Mouse (Mus musculus): ENCODE measurements at regions not wholly inside any gene's neighbourhood (a gene's known extent, or its start where the extent isn't known, plus 50 kb on each side); places are given as distances from the start of the nearest gene placed in this dataset.
"Not testable (repeated sequence)": the region's sequence is repeated elsewhere in the genome, so short reads cannot be mapped to it uniquely, and the experiment has no call there.

DNA sequence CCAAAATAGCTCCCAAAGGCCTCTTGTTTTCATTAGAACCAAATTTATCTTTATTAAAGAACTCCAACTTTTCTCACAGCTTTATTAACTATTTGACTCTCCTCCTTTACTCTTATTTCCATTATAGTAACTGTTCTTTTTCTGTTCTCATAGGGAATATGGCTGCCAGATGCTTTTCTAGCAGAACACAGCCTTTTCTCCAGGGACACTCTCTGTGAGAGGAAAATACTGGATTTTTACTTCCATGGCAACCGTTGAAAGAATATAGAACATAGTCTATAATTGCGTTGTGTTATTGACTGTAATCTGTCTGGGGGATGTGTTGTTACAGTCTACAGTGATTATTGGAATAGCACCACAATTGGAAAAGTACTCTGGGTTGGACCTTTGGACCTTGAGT, 87.1 kb upstream of the Gm5148 start:
- DNase-seq (ENCODE audit: extremely low spot score in 1 of 2, low spot score in 1 of 2), result no peak

DNA sequence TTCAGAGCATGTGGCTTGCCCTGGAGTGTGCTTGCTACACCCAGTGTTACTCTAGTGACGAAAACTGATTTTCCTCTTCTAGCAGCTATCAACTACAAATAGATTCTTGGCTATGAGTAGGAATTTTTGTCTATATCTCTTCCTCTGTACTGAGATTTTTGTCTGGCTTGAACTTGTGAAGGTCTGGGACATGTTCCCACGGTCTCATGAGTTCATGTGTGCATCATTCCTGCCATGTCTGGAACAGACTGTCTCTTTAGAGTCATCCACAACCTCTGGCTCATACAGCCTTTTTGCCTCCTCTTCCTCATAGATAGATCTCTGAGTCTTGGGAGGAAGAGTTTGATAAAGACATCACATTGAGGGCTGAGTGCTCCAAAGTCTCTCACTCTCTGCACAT, 86.5 kb upstream of the Gm5148 start:
- DNase-seq (ENCODE audit: extremely low spot score in 1 of 2, low spot score in 1 of 2), result no peak

DNA sequence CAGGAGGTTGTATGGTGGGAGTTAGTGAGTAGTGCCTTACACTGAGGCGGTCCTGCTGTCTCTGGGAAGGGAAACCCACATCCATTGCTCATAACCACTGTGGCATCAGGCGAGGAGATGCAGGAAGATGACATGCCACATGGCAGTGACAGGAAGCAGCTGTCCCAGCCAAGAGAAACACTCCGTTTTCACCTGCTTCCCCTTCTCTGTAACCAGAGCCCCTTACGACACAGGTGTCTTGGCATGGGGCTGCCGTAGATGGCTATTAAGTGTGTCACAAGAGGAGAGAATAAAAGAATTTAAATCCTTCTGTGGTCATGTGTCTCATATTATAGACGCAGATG, 81.5 kb upstream of the Gm5148 start:
- DNase-seq (ENCODE audit: extremely low spot score in 1 of 2, low spot score in 1 of 2), result no peak

DNA sequence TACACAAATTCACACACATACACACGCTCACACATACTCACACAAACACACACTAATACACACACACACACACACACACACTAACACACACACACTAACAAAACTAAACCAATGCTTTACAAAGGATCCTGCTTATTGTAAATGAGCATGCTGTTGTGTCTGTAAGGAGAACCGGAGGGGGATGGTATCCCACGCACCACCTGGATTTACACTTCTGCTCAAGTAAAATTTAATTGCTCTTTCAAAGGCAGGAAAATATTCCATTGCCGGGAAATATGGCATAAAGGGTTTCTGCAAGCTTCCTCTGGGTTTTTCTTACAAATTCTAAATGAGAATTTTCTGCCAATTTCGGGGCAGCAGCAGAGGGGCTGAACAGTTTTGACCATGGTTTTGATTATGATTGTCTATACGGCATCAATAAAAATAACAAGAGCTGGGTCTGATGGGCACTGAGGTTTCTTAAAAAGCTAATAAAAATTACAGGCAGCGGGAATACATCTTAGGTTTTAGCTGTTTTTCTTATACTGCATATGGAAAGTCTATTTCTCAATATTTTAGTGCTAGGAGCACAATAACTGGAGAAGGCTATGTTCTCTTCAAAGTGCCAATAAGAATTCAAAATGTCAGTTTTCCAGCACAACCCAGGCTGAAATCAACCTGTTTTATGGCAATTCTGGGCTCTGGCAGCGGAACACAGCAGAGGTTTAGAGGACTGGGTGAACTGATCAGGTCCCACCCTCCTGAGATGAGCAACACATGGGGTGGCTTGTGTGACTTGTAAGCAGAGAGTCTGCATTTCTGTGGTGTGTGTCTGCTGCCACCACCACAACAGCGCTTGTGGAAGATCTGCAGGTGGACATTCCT, 80.9 kb upstream of the Gm5148 start:
- DNase-seq (ENCODE audit: extremely low spot score in 1 of 2, low spot score in 1 of 2), result no peak

DNA sequence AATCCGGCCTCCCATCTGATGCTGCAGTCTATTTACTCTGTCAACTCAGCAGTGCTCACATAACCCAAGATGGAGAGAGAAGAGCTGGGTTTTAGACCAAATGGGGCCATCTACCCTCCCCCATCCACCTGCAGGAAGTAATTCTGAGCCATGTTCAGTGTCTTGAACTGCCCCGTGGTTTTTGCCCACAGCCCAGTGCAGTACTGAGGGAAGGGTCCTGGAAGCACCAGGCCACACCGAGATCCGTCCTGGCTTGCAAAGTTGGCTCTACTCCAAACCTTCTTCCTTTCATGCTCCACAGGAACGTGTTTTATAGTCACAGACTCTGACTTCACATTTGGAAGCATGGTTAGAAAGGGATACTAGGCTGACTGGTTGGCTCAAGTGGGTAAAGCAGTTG, 80.0 kb upstream of the Gm5148 start:
- DNase-seq (ENCODE audit: extremely low spot score in 1 of 2, low spot score in 1 of 2), result no peak

DNA sequence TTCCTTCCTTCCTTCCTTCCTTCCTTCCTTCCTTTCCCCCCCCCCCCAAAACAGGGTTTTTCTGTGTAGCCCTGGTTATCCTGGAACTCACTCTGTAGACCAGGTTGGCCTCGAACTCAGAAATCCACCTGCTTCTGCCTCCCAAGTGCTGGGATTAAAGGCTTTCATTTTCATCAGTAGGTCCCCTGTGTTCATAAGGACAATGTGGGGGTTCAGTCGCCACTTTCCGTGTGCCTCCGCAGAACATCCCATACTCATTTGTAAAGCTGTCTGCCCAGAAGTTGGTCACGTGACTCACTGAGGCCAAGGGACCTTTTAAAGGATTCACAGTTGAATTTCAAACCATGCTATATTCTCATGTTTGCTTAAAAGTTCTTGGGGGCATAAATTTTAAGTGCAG, 79.5 kb upstream of the Gm5148 start:
- not testable (repeated sequence) for DNase-seq (ENCODE audit: extremely low spot score in 1 of 2, low spot score in 1 of 2)

DNA sequence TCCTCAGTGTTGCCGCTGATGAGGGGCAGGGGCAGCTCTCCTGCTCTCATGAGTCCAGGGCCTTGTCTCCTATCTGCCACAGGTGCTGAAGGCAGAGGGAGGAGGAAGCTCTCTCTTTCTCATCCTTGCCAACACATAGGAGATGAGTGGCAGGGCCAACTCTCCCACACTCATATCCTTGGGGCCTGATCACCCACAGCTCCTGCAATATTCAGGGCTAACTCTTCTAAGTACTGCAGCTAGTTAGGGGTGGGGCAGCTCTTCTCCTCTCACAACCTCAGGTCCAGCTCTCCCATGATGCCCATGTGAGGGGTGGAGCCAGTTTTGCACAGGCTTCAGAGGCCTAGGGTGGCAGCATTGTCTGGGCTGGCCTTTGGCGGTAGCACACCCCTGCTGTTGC, 77.3 kb upstream of the Gm5148 start:
- DNase-seq (ENCODE audit: extremely low spot score in 1 of 2, low spot score in 1 of 2), result no peak

DNA sequence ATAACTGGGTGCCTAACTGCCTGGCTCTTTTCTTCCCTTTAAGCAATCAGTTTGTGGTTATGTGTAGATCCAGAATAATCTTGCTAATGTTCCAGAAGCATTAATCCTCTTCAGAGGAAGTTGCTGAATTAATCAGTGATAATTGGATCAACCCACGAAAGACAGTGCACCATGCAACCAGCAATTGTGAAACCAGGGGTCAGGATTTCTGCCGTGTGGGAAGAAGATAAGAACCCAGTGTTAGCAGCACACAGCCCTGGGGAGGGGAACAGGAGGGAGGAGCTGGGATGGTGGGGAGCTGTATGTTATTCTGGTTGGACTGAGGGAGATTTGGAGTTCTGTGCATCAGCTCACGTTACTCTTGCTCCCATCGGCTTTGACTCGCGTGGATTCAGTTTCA, 75.5 kb upstream of the Gm5148 start:
- DNase-seq (ENCODE audit: extremely low spot score in 1 of 2, low spot score in 1 of 2), result no peak

DNA sequence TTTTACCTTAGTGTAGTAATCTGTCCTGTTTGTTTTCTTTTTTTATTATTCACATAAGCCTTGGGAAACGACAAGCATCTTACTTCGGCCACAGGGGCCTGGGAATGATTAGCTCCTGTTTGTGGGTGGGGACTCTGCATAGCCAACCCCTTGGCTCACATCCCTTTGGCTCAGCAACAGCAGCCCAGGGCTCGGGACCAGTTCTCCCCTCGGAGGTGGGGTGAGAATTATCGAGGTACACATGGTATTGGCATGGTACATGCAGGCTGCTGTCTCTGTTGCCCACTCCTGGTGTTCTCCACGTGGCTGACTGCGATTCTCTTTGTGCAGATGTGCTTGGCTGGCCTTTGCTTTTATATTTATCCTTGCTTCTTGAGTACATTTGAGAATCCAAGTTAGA, 65.4 kb upstream of the Gm5148 start:
- no peak for DNase-seq (ENCODE audit: extremely low spot score in 1 of 2, low spot score in 1 of 2)

DNA sequence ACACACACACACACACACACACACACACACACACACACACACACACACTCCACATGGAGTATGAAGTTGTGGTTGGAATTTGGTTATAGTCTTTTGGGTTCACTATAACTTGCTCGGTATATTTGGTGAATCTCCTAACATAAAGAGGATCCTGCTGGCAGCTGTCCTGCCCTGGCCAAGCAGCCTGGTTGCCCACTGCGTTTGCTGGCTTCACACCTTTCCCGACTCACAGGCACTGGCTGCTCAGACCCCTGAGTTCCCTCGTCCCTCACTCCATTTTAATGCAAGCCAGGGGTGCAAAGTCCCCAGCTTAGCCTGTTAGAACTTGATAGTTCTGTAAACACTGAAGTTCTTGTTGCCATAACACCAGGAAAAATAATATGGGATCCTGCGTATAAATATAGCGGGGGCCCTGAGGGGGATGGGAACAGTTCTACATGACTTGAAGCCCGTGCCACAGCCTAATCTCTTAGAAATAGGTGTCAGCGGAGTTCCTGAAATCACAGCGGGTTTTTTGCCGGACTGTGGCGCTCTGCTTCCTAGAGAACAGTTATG, 64.9 kb upstream of the Gm5148 start:
- no peak for DNase-seq (ENCODE audit: extremely low spot score in 1 of 2, low spot score in 1 of 2)

DNA sequence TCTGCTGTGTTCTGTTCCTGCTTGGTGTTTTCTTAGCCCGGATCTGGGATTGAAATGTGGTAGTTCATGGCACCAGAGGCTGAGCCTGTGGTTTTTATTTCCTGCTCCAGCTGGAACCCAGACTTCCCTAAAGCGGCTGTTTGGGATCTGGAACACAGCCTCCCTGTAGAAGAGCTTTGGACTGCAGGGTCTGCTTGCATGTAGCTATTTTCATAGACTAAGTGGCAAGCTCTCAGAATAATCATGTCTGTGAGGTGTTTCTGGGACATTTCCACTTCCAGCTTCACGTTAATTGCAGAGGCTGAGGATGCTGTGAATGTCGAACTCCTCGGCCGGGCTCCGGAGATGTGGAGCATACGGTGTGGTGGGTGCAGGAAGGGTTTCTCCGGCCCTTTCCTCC, 64.1 kb upstream of the Gm5148 start:
- DNase-seq (ENCODE audit: extremely low spot score in 1 of 2, low spot score in 1 of 2), result no peak

DNA sequence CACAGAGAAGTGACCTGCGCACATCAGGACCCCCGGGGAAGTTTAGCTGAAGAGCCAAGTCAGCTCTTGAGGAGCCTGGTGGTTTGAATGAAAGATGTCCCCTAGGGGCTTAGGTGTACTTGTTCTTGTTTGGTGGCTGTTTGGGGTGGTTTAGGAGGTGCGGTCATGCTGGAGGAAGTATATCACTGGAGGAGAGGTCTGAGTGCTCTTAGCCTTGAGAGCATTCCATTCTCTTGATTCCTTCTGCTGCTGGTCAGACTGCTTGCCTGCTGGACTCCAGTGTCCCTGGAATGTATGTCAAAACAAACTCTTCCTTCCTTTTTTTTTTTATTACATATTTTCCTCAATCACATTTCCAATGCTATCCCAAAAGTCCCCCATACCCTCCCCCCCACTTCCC, 62.5 kb upstream of the Gm5148 start:
- DNase-seq (ENCODE audit: extremely low spot score in 1 of 2, low spot score in 1 of 2), result no peak

DNA sequence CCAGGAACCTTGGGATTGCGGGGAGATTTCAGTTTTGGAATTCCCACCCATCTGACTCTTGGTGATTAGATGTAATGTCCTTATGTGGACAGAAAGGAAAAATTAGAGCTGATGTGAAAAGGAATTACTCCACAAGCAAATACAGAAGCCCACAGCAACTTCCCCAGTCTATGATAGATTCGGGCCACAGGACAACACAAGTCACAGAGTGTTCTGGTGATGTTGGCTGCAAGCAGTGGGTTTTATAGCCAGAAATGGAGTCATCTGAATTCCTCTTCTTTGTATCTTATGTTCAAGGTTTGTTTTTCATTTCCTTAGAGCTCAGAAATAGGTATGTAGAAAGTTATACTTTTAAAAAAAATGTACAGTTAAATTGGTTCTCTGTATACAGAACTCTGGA, 56.8 kb upstream of the Gm5148 start:
- DNase-seq (ENCODE audit: extremely low spot score in 1 of 2, low spot score in 1 of 2), result no peak

DNA sequence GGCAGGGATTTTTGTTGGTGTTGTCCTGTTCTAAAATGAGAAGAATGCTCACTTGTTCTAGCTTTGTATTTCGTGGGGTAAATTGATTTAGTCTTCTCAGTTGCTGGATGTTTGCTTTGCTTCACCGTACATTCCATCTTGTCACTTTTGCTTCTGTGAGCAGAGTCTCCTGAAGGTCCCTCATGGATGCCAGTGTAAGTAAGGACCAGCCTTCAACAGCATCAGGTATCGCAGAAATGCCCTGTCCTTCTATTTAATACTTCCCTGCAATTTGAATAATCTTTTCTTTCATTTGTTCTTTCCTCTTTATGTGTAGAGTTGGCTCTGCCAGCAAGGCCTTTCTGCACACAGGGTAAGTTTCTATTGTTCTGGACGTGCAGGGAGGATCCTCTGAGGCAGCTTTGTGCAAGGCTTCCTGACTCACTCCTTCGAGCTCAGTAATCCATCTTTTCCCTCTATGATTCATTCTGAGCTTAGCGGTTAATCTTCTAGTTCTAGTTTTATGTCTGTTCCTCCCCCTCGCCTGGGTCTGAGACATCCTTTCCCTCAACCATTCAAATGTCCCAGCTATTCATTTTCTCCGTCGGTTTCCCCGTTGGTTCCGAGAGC, 55.7 kb upstream of the Gm5148 start:
- DNase-seq (ENCODE audit: extremely low spot score in 1 of 2, low spot score in 1 of 2), result no peak

DNA sequence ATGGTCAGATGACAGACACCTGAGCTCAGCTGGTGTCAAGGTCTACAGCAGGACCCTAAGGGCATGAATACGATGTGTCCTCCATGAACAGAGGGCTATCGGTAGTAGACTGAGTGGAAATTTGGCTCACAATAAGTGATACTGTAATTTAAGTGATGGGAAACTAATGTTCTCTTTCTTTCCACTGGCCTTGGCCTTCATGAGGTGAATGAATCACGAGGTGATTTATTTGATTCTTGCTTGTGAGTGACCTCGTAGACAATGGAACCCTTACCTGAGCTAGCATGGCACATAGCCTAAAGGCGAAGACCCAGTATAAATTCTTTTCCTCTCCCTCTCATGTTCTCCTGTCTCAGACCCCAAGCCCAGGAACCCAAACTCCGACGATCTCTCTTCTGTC, 54.1 kb upstream of the Gm5148 start:
- no peak for DNase-seq (ENCODE audit: extremely low spot score in 1 of 2, low spot score in 1 of 2)

DNA sequence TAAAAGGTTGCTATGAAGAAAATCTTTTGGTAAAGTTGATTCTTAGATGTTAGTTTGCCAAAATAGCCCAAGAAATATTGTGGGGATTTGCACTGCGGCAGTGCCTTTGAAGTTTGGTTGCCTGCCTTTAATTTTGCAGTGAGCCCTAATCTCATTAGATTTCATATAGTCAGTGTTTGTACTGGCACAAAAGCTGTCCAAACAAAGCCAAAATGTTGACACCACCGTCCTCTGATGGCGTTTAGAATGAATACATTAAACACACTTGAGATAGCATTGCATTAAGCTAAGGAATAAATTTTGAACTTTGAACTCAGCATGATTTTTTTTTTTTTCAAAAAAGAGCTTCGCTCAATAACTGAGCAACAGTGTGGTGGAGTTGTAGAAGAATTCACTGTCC, 51.9 kb upstream of the Gm5148 start:
- no peak for DNase-seq (ENCODE audit: extremely low spot score in 1 of 2, low spot score in 1 of 2)

Data from layer of hippocampus, postnatal 25 days (tissue).